Mouse (Mus musculus) embryonic facial prominence, embryonic 15.5 days (tissue): Measurements from ENCODE around the gene Myh9. TPM values are rescaled to one million over a fixed set of nuclear protein-coding genes. Genes with fewer than 3 reads are reported as not detected.
"Not testable (repeated sequence)": the region's sequence is repeated elsewhere in the genome, so short reads cannot be mapped to it uniquely, and the experiment has no call there.

Source experiments
- ATAC-seq: fragments of 200-750 bp; cut with Nextera tagmentation; 2 replicates; pipeline ENCODE4 v1.8.0; 2017; ENCODE audit warnings: low read depth, moderate TSS enrichment; ENCODE audit not compliant: insufficient number of reproducible peaks, low FRiP score, low TSS enrichment
- H3K27ac ChIP-seq: fragments of 300-500 bp; sonication (generic); replicated peaks from 2 replicates; pipeline ENCODE4 v1.5.1; 2015; ENCODE audit warnings: mild to moderate bottlenecking, inconsistent platforms
- H3K27me3 ChIP-seq: fragments of 300-500 bp; sonication (generic); 2 replicates; pipeline ENCODE4 v1.6.1; 2015; ENCODE audit warnings: inconsistent platforms
- H3K36me3 ChIP-seq: fragments of 300-500 bp; sonication (generic); 2 replicates; pipeline ENCODE4 v1.6.1; 2015; ENCODE audit warnings: mild to moderate bottlenecking, inconsistent platforms
- H3K4me1 ChIP-seq: fragments of 300-500 bp; sonication (generic); 2 replicates; pipeline ENCODE4 v1.6.1; 2015; ENCODE audit warnings: inconsistent platforms
- H3K4me2 ChIP-seq: fragments of 300-500 bp; sonication (generic); replicated peaks from 2 replicates; pipeline ENCODE4 v1.6.1; 2015; ENCODE audit warnings: mild to moderate bottlenecking, inconsistent platforms
- H3K4me3 ChIP-seq: fragments of 300-500 bp; sonication (generic); replicated peaks from 2 replicates; pipeline ENCODE4 v1.5.1; 2015; ENCODE audit warnings: mild to moderate bottlenecking, inconsistent platforms
- H3K9ac ChIP-seq: fragments of 300-500 bp; sonication (generic); 2 replicates; pipeline ENCODE4 v1.6.1; 2015; ENCODE audit warnings: inconsistent platforms
- H3K9me3 ChIP-seq: fragments of 300-500 bp; sonication (generic); replicated peaks from 2 replicates; pipeline ENCODE4 v1.6.1; 2016; ENCODE audit warnings: inconsistent platforms
- WGBS: fragments of 180-500 bp; shearing (Covaris S2); methylation state at CpG from one replicate; pipeline ENCODE4 v1.1.7; 2015; 5-methylcytosine and 5-hydroxymethylcytosine counted together
- polyA plus RNA-seq: library from polyadenylated mRNA; unstranded; fragments of >200 nt; fragmentation: Nextera tagmentation; extraction: Ambion mirVana; gene quantifications from 2 replicates; pipeline ENCODE4 v1.2.1, GENCODE M21; 2015

The Myh9 gene
- polyA plus RNA-seq, 1 experiment from 2014 or later: 41.1 TPM

- H3K27me3 ChIP-seq, ATAC-seq, H3K4me3 ChIP-seq, H3K36me3 ChIP-seq, H3K9ac ChIP-seq, H3K4me1 ChIP-seq, H3K27ac ChIP-seq, H3K4me2 ChIP-seq, H3K9me3 ChIP-seq: not testable (repeated sequence)
- 85% methylated on average over 8 of the region's 10 CpGs for WGBS
Observed at GRCm38 (mm10) chr15:77867231-77867968, 25.4 kb upstream of the Myh9 start.

GRCm38 (mm10) chr15:77866583-77867220 lies 24.7 kb upstream of the Myh9 start:
- Histone ChIP-seq H3K27ac (no peak overlapping the region), H3K4me1 (no peaks in the 10 kb centered on the region), H3K4me3 (no peak overlapping the region), H3K36me3 (no peaks in the 10 kb centered on the region), H3K9ac (no peak overlapping the region), H3K4me2 (no peak overlapping the region), H3K9me3 (no peaks in the 10 kb centered on the region), H3K27me3 (no peaks in the 10 kb centered on the region)
- 51% methylated on average over 11 of the region's 11 CpGs for WGBS
- ATAC-seq: no peak

- ATAC-seq: no peak
- H3K27ac ChIP-seq: no peak overlapping the region
- 83% methylated on average over 9 of the region's 9 CpGs for WGBS
Observed at GRCm38 (mm10) chr15:77864063-77864758, 22.2 kb upstream of the Myh9 start.

GRCm38 (mm10) chr15:77862991-77863972 lies 21.3 kb upstream of the Myh9 start:
- no peak overlapping the region for H3K4me2 ChIP-seq
- H3K36me3 ChIP-seq: no peaks in the 10 kb centered on the region
- 0 out of 2 replicates have a peak, but pooled peaks cover under 1% of the 10 kb centered on the region for H3K4me1 ChIP-seq
- no peak overlapping the region for H3K9ac ChIP-seq
- H3K27ac ChIP-seq: no peak overlapping the region
- WGBS: 79% methylated on average over 22 of the region's 22 CpGs
- ATAC-seq: no peak
- H3K27me3 ChIP-seq: no peaks in the 10 kb centered on the region
- no peaks in the 10 kb centered on the region for H3K9me3 ChIP-seq
- no peak overlapping the region for H3K4me3 ChIP-seq

More at GRCm38 (mm10) chr15:77864063-77864758, 22.2 kb upstream of the Myh9 start:
- H3K9me3 ChIP-seq: no peaks in the 10 kb centered on the region
- no peaks in the 10 kb centered on the region for H3K4me1 ChIP-seq
- H3K4me2 ChIP-seq: no peak overlapping the region
- no peak overlapping the region for H3K4me3 ChIP-seq
- no peaks in the 10 kb centered on the region for H3K36me3 ChIP-seq
- H3K27me3 ChIP-seq: no peaks in the 10 kb centered on the region
- no peak overlapping the region for H3K9ac ChIP-seq

GRCm38 (mm10) chr15:77860081-77860665 lies 18.2 kb upstream of the Myh9 start:
- Histone ChIP-seq H3K36me3 (no peaks in the 10 kb centered on the region), H3K27ac (no peak overlapping the region), H3K4me3 (no peak overlapping the region), H3K4me2 (no peak overlapping the region), H3K9ac (no peak overlapping the region), H3K4me1 (peaks cover 9% of the 10 kb centered on the region; the same call in 1 of the 2 replicates), H3K9me3 (no peaks in the 10 kb centered on the region), H3K27me3 (no peaks in the 10 kb centered on the region)
- 27% methylated on average over 1 of the region's 1 CpGs for WGBS
- no peak for ATAC-seq

- no peaks in the 10 kb centered on the region for H3K36me3 ChIP-seq
- H3K4me1 ChIP-seq: peaks cover 9% of the 10 kb centered on the region; the same call in 1 of the 2 replicates
- H3K27me3 ChIP-seq: no peaks in the 10 kb centered on the region
- peak overlapping the region; percentile 77 for H3K4me2 ChIP-seq
- ATAC-seq: peak; percentile 75
- H3K9ac ChIP-seq: peak overlapping the region; percentile 6
- no peaks in the 10 kb centered on the region for H3K9me3 ChIP-seq
- peak overlapping the region; percentile 42 for H3K4me3 ChIP-seq
- no peak overlapping the region; the same call in 1 of the 2 replicates for H3K27ac ChIP-seq
- WGBS: 3% methylated on average over 28 of the region's 28 CpGs
Observed at GRCm38 (mm10) chr15:77857662-77858156, 15.7 kb upstream of the Myh9 start.

GRCm38 (mm10) chr15:77856541-77856940 lies 14.6 kb upstream of the Myh9 start:
- no peak overlapping the region for H3K27ac ChIP-seq
- H3K36me3 ChIP-seq: no peaks in the 10 kb centered on the region
- H3K9me3 ChIP-seq: no peaks in the 10 kb centered on the region
- WGBS: 52% methylated on average over 5 of the region's 5 CpGs
- peaks cover 9% of the 10 kb centered on the region; the same call in 1 of the 2 replicates for H3K4me1 ChIP-seq
- H3K4me3 ChIP-seq: no peak overlapping the region
- H3K9ac ChIP-seq: no peak overlapping the region
- H3K4me2 ChIP-seq: no peak overlapping the region
- no peak for ATAC-seq
- H3K27me3 ChIP-seq: no peaks in the 10 kb centered on the region

GRCm38 (mm10) chr15:77855301-77855700 lies 13.3 kb upstream of the Myh9 start:
- Histone ChIP-seq H3K9me3 (no peaks in the 10 kb centered on the region), H3K4me3 (no peak overlapping the region), H3K9ac (no peak overlapping the region), H3K4me1 (peaks cover 9% of the 10 kb centered on the region; the same call in 1 of the 2 replicates), H3K27me3 (no peaks in the 10 kb centered on the region), H3K4me2 (no peak overlapping the region), H3K27ac (no peak overlapping the region), H3K36me3 (no peaks in the 10 kb centered on the region)
- WGBS: 31% methylated on average over 8 of the region's 8 CpGs
- no peak for ATAC-seq

GRCm38 (mm10) chr15:77852001-77852400 lies 10.0 kb upstream of the Myh9 start:
- Histone ChIP-seq H3K4me2 (no peak overlapping the region), H3K36me3 (no peaks in the 10 kb centered on the region), H3K4me1 (no peaks in the 10 kb centered on the region; the same call in 1 of the 2 replicates), H3K27me3 (no peaks in the 10 kb centered on the region), H3K4me3 (no peak overlapping the region), H3K9ac (no peak overlapping the region), H3K9me3 (no peaks in the 10 kb centered on the region), H3K27ac (no peak overlapping the region)
- 67% methylated on average over 2 of the region's 2 CpGs for WGBS
- ATAC-seq: no peak

GRCm38 (mm10) chr15:77851136-77851535 lies 9.2 kb upstream of the Myh9 start:
- no peaks in the 10 kb centered on the region for H3K9me3 ChIP-seq
- H3K27ac ChIP-seq: no peak overlapping the region
- H3K36me3 ChIP-seq: no peaks in the 10 kb centered on the region
- no peaks in the 10 kb centered on the region for H3K27me3 ChIP-seq
- WGBS: 21% methylated on average over 3 of the region's 3 CpGs
- H3K4me3 ChIP-seq: no peak overlapping the region
- no peak overlapping the region for H3K4me2 ChIP-seq
- no peaks in the 10 kb centered on the region; the same call in 1 of the 2 replicates for H3K4me1 ChIP-seq
- H3K9ac ChIP-seq: no peak overlapping the region
- ATAC-seq: 0 out of 2 replicates have a peak, but pooled peaks have one; percentile 39
